Mouse (Mus musculus) frontal cortex, postnatal 36 days (tissue): ENCODE data around the gene S100pbp.
"Not testable (repeated sequence)": the region's sequence is repeated elsewhere in the genome, so short reads cannot be mapped to it uniquely, and the experiment has no call there.

Experiments used
- DNase-seq, 2 experiments: peaks; one replicate each; pipeline ENCODE4 v3.0.0; 2022; ENCODE audit warnings: low spot score in 2 of 2

The S100pbp gene

DNA sequence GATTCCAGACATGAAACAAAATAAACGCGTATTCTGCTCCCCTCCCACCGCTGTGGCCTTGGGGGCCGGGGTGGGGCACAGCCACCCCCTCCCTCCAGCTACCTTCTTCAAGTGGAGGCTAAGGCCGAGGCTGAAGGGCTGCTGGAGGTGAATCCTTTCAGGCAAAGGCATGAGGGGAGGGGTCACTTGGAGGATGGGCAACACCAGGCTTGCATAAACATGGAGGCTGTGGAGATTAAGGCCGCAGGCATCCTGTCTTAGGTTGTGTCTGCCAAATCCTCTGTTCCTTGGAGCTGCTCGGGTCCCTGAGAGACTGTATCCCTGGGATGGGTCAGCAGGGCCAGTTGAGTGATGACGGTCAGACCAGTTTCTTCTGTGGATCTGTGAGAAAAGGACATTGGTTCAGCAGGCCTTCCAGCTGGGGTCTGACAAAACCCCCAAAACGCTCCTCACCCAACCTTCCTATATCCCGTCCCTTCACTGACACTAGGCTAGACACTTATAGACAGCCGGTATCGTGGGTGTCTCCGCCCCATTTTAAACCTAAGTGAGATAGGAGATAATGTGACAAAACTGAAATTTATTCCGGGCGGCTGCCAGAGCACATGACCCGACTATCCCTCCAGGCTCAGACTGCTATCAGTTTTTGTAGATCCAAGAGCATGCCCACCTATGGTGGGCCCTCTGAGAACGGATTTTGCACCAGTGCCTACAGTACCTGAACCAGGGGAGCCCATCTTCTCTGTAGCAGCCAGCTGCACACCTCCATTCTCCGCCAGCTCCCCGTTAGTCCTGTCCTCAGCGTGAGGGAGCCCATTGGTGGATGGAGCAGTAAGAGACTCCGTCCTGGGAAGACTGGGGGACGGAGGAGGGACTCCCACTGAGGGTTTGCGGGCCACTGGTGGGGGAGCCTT lies 31.8 kb upstream of the S100pbp start:
- no peak for DNase-seq

DNA sequence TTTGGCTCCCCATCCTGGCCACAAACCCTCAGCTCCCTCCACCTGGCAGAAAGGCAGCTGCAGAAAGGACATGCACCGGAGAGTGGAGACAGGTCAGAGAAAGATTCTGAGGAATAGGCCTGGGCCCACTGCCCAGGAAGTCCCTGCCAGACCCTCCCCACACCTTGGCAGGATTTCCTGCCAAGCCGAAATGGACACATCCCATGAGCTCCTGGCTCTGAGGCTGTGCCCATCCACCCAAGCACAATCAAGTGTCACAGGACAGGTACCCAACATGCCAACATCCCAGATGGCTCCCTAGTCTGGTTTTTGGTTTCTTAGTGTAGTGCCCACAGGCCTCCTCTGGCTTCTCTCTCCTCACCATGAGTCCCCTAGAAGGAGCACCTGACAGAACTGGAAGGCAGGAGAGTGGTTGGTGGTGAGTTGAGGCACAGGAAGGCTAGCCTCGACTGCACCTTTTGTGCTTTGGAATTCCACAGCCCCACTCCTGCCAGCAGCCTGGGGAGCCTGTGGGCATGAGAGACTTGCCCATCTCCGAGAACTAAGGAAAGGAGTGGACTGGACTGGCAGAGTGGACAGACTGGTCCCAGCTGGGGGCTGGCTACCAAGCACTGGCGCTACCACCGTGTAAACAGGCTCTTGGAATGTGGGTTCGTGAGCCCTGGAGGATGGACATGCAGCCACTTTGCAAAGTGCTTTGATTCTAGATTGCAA lies 31.0 kb upstream of the S100pbp start:
- DNase-seq, result no peak

DNA sequence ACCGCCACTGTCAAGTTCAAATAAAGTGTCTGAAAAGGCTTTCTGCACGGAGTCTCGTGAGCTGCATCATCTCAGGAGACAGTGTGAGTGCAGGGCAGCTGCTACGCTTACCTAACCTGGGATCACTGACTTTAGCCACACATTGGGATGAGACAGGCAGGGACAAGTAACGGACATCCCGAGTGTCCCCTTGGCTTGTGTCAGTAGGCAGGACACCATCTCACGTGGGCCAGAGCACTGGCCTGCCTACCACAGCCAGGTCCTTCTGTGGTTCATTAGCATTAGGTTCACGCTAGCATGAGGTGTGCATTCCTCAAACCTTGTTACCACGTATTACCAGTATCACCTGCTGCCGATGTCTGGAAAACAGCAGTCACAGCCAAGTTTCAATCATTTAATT lies 29.7 kb upstream of the S100pbp start:
- no peak for DNase-seq

DNA sequence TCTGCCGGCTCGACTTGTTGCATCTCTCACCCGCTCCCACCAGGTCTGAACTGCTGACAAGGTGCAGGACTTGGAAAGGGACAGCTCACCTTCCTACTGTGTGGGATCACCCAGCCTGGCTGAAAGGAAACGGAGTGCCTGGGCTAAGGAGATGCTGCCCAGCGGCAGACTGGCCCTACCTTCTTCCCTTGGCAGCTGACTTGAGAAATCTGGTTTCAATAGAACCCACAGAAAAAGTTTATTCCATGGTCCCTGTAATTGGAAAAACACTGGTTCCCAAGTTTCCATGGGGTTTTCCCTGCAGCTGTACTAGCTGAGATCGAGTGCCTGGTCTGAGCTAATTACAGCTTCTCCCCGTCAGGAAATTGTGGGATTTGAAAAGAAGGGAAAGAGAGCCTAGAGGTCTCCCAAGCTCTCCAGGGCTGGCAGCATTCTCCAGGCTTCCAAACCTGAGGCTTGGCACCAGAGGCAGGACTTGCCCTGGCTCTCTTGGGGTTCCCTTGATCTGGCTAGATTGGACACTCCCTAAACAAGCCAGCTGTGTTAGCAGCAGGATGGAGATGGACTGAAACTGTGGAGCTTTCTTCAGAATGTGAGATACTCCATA lies 29.1 kb upstream of the S100pbp start:
- no peak for DNase-seq

DNA sequence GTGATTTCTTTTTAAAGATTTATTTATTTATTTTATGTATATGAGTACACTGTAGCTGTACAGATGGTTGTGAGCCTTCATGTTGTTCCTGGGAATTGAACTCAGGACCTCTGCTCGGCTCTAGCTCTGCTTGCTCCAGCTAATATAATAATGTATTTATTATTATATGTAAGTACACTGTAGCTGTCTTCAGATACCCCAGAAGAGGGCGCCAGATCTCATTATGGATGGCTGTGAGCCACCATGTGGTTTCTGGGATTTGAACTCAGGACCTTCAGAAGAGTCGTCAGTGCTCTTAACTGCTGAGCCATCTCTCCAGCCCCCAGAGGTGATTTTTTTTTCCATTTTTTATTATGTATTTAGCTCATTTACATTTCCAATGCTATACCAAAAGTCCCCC lies 23.0 kb upstream of the S100pbp start:
- DNase-seq, result not testable (repeated sequence)

DNA sequence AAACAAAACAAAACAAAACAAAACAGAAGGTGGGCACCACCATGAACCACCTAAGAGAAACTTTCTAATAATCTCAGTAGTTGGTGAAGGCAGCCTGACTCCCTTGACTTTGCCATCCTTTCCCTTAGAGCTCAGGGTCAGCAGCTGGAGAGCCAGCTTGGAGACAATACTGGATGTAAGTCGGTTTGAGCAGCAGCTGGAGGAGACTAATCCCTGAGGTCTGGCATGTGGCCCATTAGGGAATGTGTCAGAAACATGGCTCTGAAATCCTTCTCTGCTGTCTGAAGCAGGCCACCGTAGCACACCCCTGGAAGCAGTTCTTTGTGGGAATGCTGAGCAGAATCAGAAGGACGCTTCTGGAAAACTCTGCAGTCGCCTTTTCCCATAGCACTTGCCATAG lies 21.9 kb upstream of the S100pbp start:
- DNase-seq, result no peak

DNA sequence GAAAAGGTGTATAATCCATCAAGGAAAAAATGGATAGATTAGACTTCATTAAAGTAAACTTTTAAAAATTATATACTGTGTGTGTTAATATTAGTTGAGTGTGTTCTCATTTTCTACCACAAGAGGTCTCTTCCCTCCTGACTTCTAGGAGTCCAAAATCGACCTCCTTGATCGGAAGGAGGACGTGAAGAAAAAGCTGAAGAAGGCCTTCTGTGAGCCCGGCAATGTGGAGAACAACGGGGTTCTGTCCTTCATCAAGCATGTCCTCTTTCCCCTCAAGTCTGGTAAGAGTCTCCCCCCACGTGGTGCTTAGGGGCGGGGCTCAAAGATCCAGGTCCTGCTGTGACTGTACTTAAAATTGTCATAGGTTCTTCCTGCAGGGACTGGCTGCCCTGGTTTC lies 20.0 kb upstream of the S100pbp start:
- no peak for DNase-seq

DNA sequence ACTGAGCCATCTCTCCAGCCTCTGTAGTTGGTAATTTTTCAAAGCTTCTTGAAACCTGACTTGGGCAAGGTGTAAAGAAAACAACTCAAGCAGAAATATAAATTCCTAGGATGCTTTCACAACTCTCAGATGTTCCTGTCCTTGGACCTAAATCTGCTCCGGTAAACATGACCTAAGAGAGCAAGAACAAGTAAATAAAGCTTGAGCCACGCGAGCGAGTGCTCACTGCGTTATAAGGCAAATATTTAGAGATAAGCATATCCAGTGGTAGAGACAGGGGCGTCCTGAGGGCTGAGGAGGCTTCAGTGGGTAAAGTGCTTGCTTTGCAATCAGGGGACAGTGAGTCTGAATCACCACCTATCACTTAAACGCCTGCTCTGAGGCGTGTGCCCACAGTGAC lies 17.3 kb upstream of the S100pbp start:
- no peak for DNase-seq

DNA sequence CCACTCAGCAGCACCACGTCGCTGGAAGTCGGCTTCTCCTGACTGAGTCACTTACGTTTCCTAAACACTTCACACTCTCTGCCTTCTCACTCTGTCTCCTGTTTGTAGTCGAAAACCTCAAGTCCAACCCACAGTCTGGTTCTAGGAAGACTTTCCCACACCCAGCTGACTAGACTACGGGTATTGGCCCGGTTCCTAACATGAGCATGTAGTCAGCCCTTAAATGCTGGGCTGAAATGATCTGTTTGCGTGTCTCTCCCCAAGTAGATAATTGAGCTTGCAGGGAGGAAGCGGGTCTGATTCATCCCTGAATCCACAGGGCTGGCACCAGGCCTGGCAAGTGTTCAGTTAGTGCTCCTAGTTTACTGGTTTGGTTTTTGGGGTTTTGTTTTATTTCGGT lies 15.1 kb upstream of the S100pbp start:
- no peak for DNase-seq

DNA sequence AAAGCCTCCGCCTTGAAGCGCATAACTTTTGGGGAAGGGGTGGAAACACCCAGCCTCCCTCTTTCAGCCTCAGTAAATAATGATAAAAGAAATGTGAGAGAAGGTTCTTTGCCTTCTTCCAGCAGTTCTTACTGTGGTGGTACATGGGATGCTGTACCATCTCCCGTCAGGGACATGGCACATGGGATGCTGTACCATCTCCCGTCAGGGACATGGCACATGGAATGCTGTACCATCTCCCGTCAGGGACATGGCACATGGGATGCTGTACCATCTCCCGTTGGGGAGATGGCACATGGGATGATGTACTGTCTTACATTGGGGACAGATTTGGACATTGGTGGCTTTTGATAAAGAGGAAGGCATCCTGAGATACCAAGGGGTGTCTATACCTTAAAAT lies 8.0 kb upstream of the S100pbp start:
- no peak for DNase-seq

DNA sequence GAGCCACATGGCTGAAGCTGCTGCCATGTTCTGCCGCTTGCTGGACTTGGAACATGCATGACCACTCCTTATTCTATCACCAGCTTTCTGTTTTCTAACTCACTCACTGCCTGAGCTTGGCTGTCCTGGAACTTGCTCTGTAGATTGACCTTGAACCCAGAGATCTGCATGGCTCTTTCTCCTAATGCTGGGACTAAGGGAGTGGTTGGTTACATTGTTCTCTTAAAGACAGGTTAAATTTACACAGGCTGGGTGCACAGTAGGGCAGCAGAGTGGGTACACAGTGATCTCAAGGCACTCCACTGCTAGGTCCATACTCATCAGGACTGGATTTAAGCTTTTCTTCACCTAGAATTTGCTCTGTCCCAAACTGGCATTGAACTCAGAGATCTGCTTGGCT lies 4.8 kb upstream of the S100pbp start:
- DNase-seq, result no peak

DNA sequence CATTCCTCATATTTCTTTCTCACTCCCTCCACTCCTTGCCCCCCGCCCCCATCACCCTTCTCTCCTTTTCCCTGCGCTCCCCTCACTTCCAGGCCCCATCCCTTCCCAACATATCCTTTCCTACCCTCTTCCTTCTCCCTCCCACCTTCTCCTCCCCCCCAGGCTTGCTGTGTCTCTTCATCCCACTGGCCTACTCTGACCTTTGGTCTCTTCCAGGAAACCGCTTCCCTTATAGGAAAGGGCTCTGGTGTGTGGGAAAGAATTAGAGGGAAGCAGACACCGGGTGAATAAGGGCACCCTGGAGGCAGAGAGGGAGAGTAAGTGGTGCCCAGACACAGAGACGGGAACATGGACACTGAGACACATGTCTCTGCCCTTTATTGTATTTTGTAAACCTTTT lies 2.2 kb upstream of the S100pbp start:
- DNase-seq, result no peak

DNA sequence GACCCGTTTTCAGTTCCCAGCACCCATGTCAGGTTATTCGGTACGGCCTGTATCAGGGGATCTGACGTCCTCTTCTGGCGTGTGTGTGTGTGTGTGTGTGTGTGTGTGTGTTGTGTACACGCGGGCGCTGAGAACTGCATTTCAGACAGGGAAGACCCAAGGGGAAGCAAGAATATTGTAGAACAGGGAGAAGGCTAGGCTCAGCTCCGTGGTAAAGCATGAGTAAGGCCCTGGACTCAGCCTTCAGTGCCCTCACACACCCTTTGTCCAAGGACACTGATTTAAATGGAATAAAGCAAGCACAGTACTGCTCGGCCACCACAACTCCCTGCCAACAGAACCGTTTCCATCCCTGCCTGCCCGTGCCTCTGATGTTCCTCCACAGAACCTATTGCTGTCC lies 1.0 kb upstream of the S100pbp start:
- DNase-seq, result no peak

DNA sequence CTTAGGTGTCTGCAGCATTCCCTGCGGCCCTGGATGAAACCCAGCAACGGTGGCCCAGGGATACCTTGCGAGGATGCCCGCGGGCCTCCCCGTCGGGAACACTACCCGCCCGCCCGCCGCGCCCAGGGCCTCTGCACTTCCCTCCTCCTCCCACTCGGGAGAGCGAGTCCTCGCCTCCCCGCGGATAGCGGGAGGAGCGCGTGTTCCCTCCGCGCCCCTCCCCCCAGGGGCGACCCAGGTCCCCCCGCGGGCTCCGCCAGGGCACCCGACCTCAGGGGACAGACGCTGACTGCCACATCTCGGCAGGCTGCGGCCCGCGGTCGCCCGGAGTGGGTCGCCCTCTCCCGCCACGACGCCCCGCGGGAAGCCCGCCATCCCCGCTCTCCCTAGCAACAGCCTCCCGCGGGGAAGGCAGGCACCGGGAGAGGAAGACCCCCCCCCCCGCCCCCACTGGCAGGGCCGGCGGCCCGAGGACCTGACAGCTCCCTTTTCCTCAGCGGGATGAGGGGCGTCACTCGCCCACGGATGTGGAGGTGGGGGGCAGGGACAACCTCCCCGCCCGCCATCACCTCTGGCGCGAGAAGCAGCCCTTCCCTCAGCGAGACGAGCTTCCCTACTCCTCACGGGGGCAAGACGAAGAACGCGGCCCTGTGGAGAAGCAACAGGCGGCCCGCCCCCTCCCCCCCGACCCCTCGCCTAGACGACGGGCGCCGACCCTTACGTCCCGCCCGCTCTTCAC lies 555 bp downstream of the S100pbp start:
- peak; percentile 50 to 58 for DNase-seq

DNA sequence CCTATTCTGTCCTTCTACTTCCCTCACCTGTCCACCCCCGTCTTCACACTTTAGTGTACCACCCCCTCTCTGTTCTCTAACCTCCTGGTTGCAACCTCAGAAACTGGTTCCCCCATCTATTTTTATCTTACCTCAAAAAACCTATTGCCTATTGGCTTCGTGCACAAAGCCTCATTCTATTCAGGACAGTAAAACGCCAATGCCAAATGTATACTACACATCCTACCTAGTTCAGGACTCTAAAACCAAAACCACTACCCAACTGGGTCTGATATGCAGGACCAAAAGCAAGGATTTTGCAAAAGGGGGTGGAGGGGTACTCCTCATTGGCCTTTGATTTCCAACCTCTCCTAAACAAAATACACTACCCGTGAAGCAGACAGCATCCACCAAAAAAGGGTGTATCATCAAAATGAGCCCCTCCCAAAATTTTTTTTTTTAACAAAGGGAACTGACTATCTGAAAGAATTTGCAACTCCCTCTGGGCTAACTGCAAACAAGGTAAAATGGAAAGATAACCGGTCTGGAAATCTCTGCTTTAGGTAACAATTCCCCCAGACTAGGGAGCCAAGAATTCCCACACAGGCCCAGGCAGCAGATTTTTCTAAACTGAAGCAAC lies 1.4 kb downstream of the S100pbp start:
- no peak for DNase-seq

DNA sequence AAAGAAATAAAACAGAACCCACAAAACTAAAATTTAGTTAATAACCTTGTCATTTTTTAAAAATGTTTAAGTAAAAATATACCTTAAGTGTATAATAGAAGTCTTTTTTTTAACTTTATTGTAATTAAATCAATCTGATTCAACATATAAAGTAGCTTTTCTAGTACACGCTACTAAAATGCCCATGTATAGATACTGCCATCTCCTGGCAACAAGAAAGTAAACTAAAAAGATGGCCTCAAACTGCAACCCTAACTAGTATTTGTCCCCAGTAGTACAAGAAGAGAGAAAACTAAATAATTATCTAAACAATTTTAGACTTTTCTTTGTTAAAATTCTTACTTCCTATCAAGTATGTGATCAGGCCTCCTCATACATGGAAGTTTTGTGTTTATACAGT lies 10.0 kb downstream of the S100pbp start:
- DNase-seq, result no peak

DNA sequence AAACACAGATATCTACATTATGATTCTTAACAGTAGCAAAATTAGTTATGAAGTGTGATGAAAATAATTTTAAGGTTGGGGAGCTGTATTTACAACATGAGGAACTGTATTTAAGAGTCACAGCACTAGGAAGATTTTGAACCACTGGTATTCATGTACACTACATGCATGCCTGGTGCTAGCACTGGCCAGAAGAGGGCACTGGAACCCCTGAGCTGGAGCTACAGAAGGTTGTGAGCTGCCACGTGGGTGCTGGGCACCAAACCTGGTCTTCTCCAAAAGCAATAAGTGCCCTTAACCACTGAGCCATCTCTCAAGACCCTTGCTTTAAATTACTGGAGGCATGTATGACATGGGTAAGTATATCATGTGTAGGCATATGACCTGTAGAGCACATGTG lies 17.0 kb downstream of the S100pbp start:
- DNase-seq, result no peak

DNA sequence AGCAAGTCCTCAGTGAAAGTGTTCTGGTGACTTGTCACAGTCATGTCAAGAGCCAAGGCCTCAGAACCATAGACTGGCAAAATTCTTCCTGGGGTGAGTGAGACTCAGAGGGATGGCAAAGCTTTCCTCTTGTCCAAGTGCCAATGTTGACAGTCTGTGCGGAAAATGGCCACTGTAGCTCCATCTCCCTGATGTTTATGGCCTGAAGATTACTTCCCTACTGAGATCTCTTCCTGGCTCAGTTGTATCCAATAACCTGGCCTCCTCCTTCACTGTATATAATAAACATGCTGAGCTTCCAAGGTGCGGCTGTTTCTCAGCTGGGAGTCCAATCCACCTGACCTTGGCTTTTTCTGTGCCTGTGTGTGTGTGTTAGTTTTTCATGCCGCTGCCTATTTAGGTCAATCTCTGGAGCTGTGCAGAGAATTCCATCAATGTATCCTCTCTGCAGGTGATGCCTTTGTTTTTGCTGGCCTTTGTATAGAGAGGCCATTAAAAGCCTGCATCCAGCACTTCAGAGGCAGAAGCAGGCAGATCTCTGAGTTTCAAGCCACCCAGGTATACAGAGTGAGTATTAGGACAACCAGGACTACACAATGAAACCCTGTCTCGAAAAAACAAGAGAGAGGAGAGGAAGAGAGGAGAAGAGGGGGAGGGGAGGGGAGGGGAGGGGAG lies 27.8 kb downstream of the S100pbp start:
- no peak for DNase-seq

DNA sequence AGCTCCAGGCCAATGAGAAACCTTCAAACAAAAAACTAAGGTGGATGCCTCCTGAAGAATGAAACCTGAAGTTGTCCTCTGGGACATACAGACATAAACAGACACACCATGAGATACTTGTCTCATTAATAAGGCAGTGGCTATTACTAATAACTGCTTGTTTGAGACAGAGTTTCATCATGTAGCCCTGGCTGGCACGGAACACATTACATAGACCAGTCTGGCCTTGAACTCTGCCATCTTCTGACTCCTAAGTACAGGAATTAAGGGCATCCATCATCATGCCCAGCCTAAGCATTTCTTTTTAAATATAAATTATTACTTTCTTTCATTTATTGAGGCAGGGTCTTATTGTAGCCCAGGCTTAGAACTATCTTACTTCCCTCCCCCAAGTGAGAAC lies 28.5 kb downstream of the S100pbp start:
- no peak for DNase-seq

DNA sequence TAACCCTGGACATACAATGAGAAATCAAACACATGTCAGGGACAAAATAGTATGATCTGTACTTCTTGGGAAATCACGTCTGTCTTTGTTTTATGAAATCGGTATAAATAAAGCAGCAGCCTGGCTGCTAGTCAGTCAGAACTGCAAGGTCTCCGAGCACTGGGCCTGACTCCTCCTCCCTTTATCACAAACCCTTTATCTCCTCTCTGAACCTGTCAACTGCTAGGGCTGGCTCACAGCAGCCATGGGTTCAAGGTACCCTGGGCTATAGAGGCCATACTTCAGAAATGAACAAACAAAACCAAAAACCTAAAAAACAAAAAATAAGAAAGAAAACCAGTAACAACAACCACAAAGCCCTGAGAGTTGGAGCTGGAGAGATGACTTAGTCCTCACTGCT lies 31.0 kb downstream of the S100pbp start:
- no peak for DNase-seq

DNA sequence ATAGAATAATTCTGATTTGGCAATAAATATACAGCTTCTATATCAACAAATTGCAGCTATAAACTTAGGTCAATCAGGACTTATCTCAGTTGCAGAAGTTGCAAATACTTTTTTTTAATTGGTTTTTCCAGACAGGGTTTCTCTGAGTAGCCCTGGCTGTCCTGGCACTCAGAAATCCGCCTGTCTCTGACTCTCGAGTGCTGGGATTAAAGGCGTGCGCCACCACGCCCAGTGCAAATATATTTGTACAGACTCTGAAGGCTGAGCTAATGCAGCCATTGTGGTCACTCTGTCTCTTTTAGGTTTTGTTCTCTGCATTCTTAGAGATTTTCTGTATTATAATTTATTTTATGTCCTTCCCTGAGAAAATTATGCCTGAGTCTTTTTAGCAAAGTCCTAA lies 32.0 kb downstream of the S100pbp start:
- no peak for DNase-seq
